Mouse (Mus musculus): Measurements from ENCODE around the gene Akap5.

DNA sequence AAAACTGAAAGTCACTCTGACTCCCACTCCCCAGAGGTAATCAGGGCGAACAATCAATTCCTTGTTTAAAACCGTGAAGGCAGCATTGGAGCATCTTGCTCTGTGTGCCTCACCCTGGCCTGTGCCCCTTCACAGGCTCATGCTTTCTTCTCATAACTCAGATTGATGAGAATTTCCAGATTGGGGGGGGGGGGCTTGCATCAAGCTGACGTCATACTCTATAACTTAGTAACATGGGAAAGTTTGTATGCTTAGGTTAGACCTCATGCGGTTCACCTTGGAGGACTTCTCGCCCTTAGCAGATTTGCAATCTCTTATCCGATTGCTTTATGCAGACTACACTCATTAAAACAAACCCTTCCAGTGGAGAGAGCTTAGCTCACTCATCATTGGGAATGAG, 49.3 kb downstream of the Akap5 start:
- TF ChIP-seq EP300 (IDR thresholded peaks at IDR 0.05; ENCODE audit: low read depth): no peak
- no peak for TF ChIP-seq CTCF (IDR thresholded peaks at IDR 0.05; ENCODE audit: low read depth)
